Mouse (Mus musculus) limb, embryonic 10.5 days (tissue): ENCODE data around the gene Heatr4. TPM values are rescaled to one million over a fixed set of nuclear protein-coding genes. Genes with fewer than 3 reads are reported as not detected.

ENCODE experiments used
- DNase-seq: peaks from one replicate; pipeline ENCODE4 v3.0.0-alpha.2; 2017; ENCODE audit warnings: low spot score
- H3K27ac ChIP-seq: fragments of 300-500 bp; sonication (generic); 2 replicates; pipeline ENCODE4 v1.5.1; 2016; ENCODE audit warnings: mild to moderate bottlenecking
- H3K27me3 ChIP-seq: fragments of 300-500 bp; sonication (generic); 2 replicates; pipeline ENCODE4 v1.6.1; 2016; ENCODE audit warnings: low read depth, mild to moderate bottlenecking; ENCODE audit not compliant: poor library complexity, severe bottlenecking
- H3K36me3 ChIP-seq: fragments of 300-500 bp; sonication (generic); 2 replicates; pipeline ENCODE4 v1.6.1; 2016; ENCODE audit warnings: mild to moderate bottlenecking, moderate library complexity
- H3K4me1 ChIP-seq: fragments of 300-500 bp; sonication (generic); 2 replicates; pipeline ENCODE4 v1.6.1; 2016
- H3K4me3 ChIP-seq: fragments of 300-500 bp; sonication (generic); 2 replicates; pipeline ENCODE4 v1.5.1; 2016; ENCODE audit warnings: mild to moderate bottlenecking, moderate library complexity
- H3K9me3 ChIP-seq: fragments of 300-500 bp; sonication (generic); replicated peaks from 2 replicates; pipeline ENCODE4 v1.6.1; 2016; ENCODE audit warnings: mild to moderate bottlenecking
- WGBS: fragments of 180-500 bp; shearing (Covaris S2); methylation state at CpG from one replicate; pipeline ENCODE4 v1.1.7; 2016; 5-methylcytosine and 5-hydroxymethylcytosine counted together
- polyA plus RNA-seq: library from polyadenylated mRNA; unstranded; fragments of >200 nt; fragmentation: Nextera tagmentation; extraction: Ambion mirVana; gene quantifications from 2 replicates; pipeline ENCODE4 v1.2.1, GENCODE M21; 2016

Gene Heatr4
- polyA plus RNA-seq, 1 experiment from 2014 or later: not detected

- peaks cover 1% of the 10 kb centered on the region for H3K36me3 ChIP-seq
- peak within 1 kb of the TSS; percentile 64 for H3K4me3 ChIP-seq
- peak within 1 kb of the TSS; percentile 90 for H3K27ac ChIP-seq
- no peaks in the 10 kb centered on the region for H3K9me3 ChIP-seq
- H3K27me3 ChIP-seq: no peaks in the 10 kb centered on the region
- 1% methylated on average over 80 of the region's 80 CpGs for WGBS
- peak; percentile 75 for DNase-seq
- peaks cover 10% of the 10 kb centered on the region for H3K4me1 ChIP-seq
Measured at GRCm38 (mm10) chr12:83987583-83988441, 3.2 kb upstream of the Heatr4 start, which contains the start of gene Acot2. Acot2 (plus strand) TSS chr12:83987861.

DNA sequence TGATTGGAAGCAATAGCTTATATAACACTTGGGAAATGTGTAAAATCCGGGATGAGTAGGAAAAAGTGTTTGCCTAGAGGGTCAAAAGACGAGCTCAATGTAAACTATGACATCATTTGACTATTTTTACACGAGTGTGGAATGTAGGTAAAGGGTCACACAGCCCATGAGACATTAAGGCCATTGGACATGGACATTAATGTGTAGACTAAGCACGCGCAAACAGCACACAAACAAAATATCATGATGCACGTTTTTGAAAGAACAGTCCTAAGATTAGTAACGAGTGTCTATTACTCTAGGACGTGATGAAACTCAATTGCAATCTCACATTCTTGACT lies 2.6 kb upstream of the Heatr4 start:
- H3K27me3 ChIP-seq: no peaks in the 10 kb centered on the region
- peak overlapping the region; percentile 90 for H3K27ac ChIP-seq
- H3K4me1 ChIP-seq: peaks cover 10% of the 10 kb centered on the region
- 47% methylated on average over 8 of the region's 8 CpGs for WGBS
- H3K4me3 ChIP-seq: peak overlapping the region; percentile 64
- DNase-seq: no peak
- no peaks in the 10 kb centered on the region for H3K9me3 ChIP-seq
- H3K36me3 ChIP-seq: no peaks in the 10 kb centered on the region

DNA sequence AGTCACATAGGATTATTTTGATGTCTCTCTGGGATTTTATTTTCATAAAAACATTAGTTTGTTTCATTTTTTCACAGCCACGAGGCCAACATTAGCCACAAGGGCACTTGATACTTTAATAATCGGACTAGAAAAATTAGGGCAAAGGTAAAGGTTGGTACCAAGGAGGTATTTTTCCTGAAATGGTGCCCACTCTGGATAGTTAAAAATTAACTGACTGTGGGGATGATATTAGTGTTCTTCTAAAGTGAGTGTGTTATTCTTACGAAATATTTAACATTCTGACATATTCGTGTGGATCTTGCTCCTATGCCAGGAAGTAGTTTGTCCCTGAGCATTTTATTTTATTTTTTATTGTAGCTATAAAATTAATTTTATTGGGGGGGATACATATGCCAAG lies 3.0 kb downstream of the Heatr4 start:
- DNase-seq: no peak
- Histone ChIP-seq H3K27ac (no peak overlapping the region), H3K4me1 (peaks cover under 1% of the 10 kb centered on the region), H3K9me3 (no peaks in the 10 kb centered on the region), H3K36me3 (no peaks in the 10 kb centered on the region), H3K27me3 (no peaks in the 10 kb centered on the region), H3K4me3 (no peak overlapping the region)
- 95% methylated on average over 4 of the region's 4 CpGs for WGBS

DNA sequence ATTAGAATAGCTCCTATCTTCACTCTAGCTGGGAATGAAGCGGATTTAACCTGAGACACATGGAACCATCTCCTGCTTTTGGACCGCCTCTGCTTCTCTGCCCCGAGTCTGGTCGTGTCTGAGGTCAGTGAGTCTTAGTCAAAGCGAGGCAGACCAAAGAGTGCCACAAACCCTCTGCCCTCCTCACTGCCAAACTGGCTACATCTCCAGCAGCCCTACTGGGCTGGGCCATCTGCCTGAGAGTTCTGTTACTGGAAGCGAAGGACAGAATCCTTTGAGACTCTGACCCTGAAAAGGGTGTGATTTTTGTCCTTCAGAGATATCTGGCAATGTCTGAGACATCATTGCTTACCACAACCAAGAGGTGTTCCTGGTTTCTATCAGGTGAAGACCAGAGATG lies 5.8 kb downstream of the Heatr4 start:
- Histone ChIP-seq H3K9me3 (no peaks in the 10 kb centered on the region), H3K4me1 (no peaks in the 10 kb centered on the region), H3K27me3 (no peaks in the 10 kb centered on the region), H3K36me3 (no peaks in the 10 kb centered on the region), H3K4me3 (no peak overlapping the region), H3K27ac (no peak overlapping the region)
- DNase-seq: no peak
- WGBS: 91% methylated on average over 6 of the region's 6 CpGs

- H3K9me3 ChIP-seq: no peaks in the 10 kb centered on the region
- no peak overlapping the region for H3K27ac ChIP-seq
- WGBS: 76% methylated on average over 2 of the region's 2 CpGs
- H3K36me3 ChIP-seq: no peaks in the 10 kb centered on the region
- no peaks in the 10 kb centered on the region for H3K27me3 ChIP-seq
- no peaks in the 10 kb centered on the region for H3K4me1 ChIP-seq
- peak; percentile 47 for DNase-seq
- H3K4me3 ChIP-seq: no peak overlapping the region
Measured at GRCm38 (mm10) chr12:83972117-83972516, 12.5 kb downstream of the Heatr4 start.

DNA sequence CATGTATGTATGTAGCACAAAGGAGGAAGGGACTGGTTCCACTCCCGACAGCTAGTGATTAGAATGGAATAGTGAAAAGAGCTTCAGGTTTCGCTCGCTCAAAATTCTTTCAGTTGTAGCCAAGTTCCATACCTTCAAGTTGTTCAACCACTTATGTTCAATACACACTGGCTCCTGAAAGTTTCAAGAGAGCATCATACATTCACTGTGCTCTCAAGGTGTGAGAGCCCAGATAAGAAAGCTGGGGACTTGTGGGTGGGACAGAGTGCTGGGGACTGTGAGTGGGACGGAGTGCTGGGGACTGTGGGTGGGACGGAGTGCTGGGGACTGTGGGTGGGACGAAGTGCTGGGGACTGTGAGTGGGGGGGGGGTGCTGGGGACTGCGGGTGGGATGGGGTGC lies 19.4 kb downstream of the Heatr4 start:
- no peaks in the 10 kb centered on the region for H3K36me3 ChIP-seq

DNA sequence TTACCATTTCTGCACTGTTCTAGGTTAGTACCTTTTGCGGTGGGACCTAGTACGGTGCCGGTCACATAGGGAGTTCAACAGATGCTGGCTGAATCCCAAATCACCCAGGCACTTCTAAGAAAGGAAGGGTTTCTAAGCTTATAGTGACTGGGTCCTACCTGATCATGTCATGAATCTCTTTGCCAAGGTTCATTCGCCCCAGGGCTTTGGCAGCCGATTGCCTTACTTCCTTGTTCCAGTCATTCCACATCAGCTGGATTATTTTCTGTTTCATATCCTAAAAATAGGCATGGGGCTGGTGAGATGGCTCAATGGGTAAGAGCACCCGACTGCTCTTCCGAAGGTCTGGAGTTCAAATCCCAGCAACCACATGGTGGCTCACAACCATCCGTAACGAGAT lies 26.4 kb downstream of the Heatr4 start:
- WGBS: 97% methylated on average over 9 of the region's 9 CpGs
- Histone ChIP-seq H3K9me3 (no peaks in the 10 kb centered on the region), H3K36me3 (peaks cover 36% of the 10 kb centered on the region), H3K4me1 (peaks cover 5% of the 10 kb centered on the region; the same call in 1 of the 2 replicates), H3K4me3 (no peak overlapping the region), H3K27ac (no peak overlapping the region), H3K27me3 (no peaks in the 10 kb centered on the region)
- no peak for DNase-seq

More for the DNA sequence above, 19.4 kb downstream of the Heatr4 start:
- WGBS: 82% methylated on average over 7 of the region's 7 CpGs
- H3K4me3 ChIP-seq: no peak overlapping the region
- no peak for DNase-seq
- H3K27ac ChIP-seq: no peak overlapping the region
- H3K9me3 ChIP-seq: no peaks in the 10 kb centered on the region
- no peaks in the 10 kb centered on the region for H3K27me3 ChIP-seq
- H3K4me1 ChIP-seq: no peaks in the 10 kb centered on the region

DNA sequence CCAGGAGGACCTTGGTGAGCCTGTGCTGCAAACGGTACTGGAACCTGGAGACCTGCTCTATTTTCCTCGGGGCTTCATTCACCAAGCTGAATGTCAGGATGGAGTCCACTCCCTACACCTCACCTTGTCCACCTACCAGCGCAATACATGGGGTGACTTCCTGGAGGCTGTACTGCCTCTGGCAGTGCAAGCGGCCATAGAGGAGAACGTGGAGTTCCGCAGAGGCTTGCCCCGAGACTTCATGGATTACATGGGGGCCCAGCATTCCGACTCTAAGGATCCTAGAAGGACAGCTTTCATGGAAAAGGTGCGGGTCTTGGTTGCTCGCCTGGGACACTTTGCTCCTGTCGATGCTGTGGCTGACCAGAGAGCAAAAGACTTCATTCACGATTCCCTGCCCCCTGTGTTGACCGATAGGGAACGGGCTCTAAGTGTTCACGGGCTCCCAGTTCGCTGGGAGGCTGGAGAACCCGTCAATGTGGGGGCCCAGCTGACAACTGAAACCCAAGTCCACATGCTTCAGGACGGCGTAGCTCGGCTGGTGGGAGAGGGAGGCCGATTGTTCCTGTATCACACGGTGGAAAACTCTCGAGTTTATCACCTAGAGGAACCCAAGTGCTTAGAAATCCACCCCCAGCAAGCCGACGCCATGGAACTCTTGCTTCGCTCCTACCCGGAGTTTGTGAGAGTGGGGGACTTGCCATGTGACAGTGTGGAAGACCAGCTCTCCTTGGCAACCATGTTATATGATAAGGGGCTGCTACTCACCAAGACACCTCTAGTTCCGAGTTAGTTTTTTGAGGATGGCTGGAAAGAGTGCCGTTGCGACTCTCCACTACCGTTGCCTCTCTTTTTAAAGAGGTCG lies 32.7 kb downstream of the Heatr4 start:
- WGBS: 69% methylated on average over 32 of the region's 32 CpGs
- Histone ChIP-seq H3K4me3 (peak overlapping the region; percentile 95), H3K36me3 (peaks cover 45% of the 10 kb centered on the region), H3K9me3 (no peaks in the 10 kb centered on the region), H3K4me1 (peaks cover 37% of the 10 kb centered on the region), H3K27ac (peak overlapping the region; percentile 94), H3K27me3 (no peaks in the 10 kb centered on the region)
- no peak for DNase-seq

DNA sequence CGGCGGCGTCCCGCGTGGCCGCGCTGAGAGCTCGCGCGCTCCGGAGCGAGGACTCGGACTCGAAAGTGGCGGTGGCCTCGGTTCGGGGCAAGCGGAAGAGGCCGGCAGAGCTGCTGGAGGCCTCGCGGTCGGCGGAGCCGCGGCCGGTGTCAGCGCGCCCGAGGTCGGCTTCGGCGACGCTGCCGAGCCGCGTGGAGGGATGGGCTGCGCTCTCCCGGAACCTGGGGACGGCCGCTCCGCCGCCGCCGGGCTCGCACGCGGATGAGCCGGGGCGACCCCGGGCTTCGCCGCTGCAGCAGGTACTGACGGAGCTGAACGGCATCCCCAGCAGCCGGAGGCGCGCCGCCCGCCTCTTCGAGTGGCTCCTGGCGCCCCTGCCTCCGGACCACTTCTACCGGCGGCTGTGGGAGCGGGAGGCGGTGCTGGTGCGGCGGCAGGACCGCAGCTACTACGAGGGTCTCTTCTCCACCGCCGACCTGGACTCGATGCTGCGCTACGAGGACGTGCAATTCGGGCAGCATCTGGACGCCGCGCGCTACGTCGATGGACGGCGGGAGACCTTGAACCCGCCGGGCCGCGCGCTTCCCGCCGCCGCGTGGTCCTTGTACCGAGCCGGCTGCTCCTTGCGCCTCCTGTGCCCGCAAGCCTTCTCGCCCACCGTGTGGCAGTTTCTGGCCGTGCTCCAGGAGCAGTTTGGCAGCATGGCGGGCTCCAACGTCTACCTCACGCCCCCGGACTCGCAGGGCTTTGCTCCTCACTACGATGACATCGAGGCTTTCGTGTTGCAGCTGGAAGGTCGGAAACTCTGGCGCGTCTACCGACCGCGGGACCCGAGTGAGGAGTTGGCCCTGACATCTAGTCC lies 33.6 kb downstream of the Heatr4 start:
- Histone ChIP-seq H3K27ac (peak overlapping the region; percentile 94), H3K4me1 (peaks cover 37% of the 10 kb centered on the region)

GRCm38 (mm10) chr12:83950493-83950839 lies 34.2 kb downstream of the Heatr4 start, which contains the start of gene Riox1:
Riox1 (plus strand) TSS chr12:83950608.
- peak within 1 kb of the TSS; percentile 94 for H3K27ac ChIP-seq
- H3K9me3 ChIP-seq: no peaks in the 10 kb centered on the region
- peak; percentile 89 for DNase-seq
- H3K4me1 ChIP-seq: peaks cover 37% of the 10 kb centered on the region
- peaks cover 32% of the 10 kb centered on the region for H3K36me3 ChIP-seq
- under 1% methylated on average over 37 of the region's 37 CpGs for WGBS
- H3K4me3 ChIP-seq: peak within 1 kb of the TSS; percentile 95
- no peaks in the 10 kb centered on the region for H3K27me3 ChIP-seq

More for the DNA sequence above, 33.6 kb downstream of the Heatr4 start:
- peak overlapping the region; percentile 95 for H3K4me3 ChIP-seq
- DNase-seq: peak; percentile 74
- H3K36me3 ChIP-seq: peaks cover 38% of the 10 kb centered on the region
- H3K27me3 ChIP-seq: no peaks in the 10 kb centered on the region
- WGBS: under 1% methylated on average over 106 of the region's 116 CpGs
- H3K9me3 ChIP-seq: no peaks in the 10 kb centered on the region

DNA sequence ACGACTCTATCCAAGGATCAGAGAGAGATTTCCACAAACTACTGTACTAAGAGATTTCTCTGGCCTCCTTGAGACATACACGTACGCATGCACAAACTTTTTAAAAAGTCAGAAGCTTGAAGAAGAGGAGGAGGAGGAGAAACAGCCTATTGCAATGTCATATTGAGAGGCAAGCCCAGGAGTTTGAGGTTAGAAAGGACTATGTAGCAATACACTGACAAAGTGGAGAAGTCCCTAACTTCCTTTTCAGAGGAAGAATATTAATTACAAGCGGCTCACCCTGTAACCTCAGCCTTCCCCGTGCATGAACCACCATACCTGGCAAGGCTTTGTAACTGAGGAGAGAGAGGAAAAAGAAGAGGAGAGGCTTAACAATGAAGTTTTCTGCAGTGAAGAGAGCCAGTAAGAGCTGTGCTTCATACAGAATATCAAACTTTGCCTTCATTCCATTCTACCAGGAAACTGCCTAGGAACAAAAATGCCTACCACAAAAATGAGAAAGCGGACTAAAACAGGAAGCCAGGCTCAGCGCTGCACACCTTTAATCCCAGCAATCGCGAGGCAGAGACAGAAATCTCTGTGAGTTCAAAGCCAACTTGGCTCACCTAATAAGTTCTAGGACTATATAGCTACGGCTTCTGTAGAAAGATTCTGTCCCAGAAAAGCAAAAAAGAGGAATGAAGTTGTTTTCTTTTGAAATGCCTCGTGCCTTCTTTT lies 34.7 kb downstream of the Heatr4 start:
- Histone ChIP-seq H3K9me3 (no peaks in the 10 kb centered on the region), H3K4me3 (peak overlapping the region; percentile 95), H3K27me3 (no peaks in the 10 kb centered on the region), H3K4me1 (peaks cover 37% of the 10 kb centered on the region), H3K27ac (peak overlapping the region; percentile 94), H3K36me3 (peaks cover 26% of the 10 kb centered on the region)
- 27% methylated on average over 11 of the region's 11 CpGs for WGBS
- no peak for DNase-seq

GRCm38 (mm10) chr12:83949043-83949442 lies 35.6 kb downstream of the Heatr4 start:
- no peak for DNase-seq
- no peaks in the 10 kb centered on the region for H3K27me3 ChIP-seq
- peaks cover 23% of the 10 kb centered on the region for H3K36me3 ChIP-seq
- 79% methylated on average over 4 of the region's 4 CpGs for WGBS
- H3K4me3 ChIP-seq: no peak overlapping the region
- H3K9me3 ChIP-seq: no peaks in the 10 kb centered on the region
- H3K27ac ChIP-seq: no peak overlapping the region
- peaks cover 37% of the 10 kb centered on the region for H3K4me1 ChIP-seq
